Mouse (Mus musculus): ENCODE data around the gene Knstrn. TPM values are rescaled to one million over a fixed set of nuclear protein-coding genes. Genes with fewer than 3 reads are reported as not detected.

Gene Knstrn
- polyA plus RNA-seq (2012; rRNA removed), result 4.5 and 5.5 TPM in 2 replicates

DNA sequence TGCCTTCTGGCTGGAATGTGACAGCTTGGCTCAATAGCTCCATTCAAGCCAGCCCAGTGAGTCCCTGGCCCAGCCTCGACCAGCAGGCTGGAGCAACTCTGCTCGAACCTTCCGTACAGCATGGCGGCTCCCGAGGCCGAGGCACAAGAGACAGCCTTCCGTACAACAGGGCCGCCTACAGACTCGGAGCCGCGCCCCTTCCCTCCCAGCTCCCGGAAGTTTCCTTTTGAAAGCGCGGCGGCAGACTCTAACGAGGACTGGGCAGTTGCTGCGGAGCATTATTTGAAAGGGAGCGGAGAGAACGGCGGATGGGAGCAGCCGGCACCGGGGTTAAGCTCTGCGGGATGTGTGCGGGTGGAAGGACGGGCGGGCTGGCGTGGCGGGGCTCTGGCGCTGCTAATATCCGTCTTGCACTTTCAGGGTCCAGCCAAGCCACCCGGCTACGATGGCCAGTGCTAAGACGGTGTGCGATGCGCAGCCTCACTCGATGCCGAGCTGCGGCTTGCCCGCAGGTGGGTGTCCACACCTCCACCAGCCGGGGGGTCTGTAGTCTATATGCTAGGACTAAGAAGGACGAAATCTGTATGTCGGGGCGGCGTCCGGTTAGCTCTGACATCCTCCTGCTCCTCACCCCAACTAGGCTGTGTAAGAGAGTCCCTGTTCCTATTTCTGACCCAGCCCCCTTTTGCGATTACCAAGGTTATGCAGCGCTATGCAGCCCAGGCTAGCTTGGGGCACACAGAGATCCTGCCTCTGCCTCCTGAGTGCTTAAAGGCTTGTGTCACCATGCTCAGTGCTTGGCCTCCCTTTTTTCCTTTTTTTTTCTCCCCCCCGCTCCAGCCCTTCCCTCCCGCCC is at the start of gene Knstrn:
Gene Knstrn, plus strand, starts transcription at position 23 of the 856 bp plus-strand sequence.

GRCm38 (mm10) chr2:118772158-118772874 is 41.5 kb upstream of the Knstrn start, which contains the start of gene Phgr1:
Phgr1 (plus strand) TSS chr2:118772769.

GRCm38 (mm10) chr2:118779504-118780480 is 34.0 kb upstream of the Knstrn start, which contains the start of gene Disp2:
Disp2 (plus strand) TSS chr2:118779719.

GRCm38 (mm10) chr2:118861454-118862339 is 47.9 kb downstream of the Knstrn start, which contains the start of gene Ivd:
Ivd (plus strand) TSS chr2:118861954.

DNA sequence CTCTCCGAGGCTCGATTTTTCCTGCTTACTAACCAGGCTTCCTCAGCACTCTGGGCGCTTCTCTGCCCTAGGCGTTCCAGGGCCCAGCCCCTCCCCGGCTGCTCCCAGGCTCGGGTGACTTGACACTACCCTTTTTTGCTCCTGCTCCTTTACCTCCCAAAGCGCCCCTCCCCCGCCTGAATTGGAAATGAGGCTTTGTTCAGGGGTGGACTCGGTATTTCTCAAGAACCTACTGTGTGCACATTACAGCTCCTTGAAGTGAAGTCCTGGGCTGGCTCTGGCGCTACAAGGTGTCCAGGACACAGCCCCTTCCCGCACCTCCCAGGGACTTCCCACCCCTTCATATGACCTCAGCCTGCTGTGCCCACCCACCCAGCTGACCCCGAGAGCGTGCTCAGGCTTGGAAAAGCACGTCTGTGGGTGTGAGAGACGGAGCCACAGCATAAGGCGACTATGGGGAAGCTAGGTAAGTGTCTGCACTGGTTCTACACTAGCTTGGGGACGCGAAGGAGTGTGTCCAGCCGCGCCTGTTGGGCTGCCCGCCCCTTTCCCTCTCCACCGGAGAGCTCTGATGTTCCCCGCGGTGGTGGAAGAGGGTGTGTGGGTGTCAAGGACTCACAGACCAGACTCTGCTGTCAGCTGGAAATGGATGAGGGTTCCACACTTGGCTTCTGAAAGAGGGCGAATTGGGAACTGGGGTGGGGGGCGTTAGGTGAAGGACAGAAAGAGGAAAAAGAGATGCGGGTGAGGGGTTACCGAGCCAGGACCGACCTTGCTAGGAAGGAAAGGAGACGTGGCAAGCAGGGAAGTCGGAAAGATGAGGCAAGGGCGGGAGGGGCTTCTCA is 86.4 kb downstream of the Knstrn start, which contains the start of gene Bahd1:
Gene Bahd1, plus strand, starts transcription at position 397 of the 845 bp plus-strand sequence.

Other genes with a start within 250 kb of the Knstrn start
- 4.3 and 5.6 TPM in 2 replicates for gene Bub1b, start 215.8 kb upstream of the Knstrn start, polyA plus RNA-seq (2012; rRNA removed)
- gene Pak6, start 150.7 kb upstream of the Knstrn start, polyA plus RNA-seq (2012; rRNA removed), result 1.6 and 2.7 TPM in 2 replicates
- 0.32 and 0.48 TPM in 2 replicates for gene Ankrd63, start 110.0 kb upstream of the Knstrn start, polyA plus RNA-seq (2012; rRNA removed)
- gene Plcb2, start 85.6 kb upstream of the Knstrn start, polyA plus RNA-seq (2012; rRNA removed), result 3.3 and 3.6 TPM in 2 replicates
- gene Inafm2, start 68.2 kb upstream of the Knstrn start, polyA plus RNA-seq (2012; rRNA removed), result 22.1 and 26.4 TPM in 2 replicates
- 10.0 and 10.9 TPM in 2 replicates for gene Ccdc9b, start 51.3 kb upstream of the Knstrn start, polyA plus RNA-seq (2012; rRNA removed)
- gene Phgr1, start 41.2 kb upstream of the Knstrn start, polyA plus RNA-seq (2012; rRNA removed), result 11,514 and 14,950 TPM in 2 replicates
- 4.7 and 5.6 TPM in 2 replicates for gene Disp2, start 34.3 kb upstream of the Knstrn start, polyA plus RNA-seq (2012; rRNA removed)
- 43.7 and 57.2 TPM in 2 replicates for gene Ivd, start 48.0 kb downstream of the Knstrn start, polyA plus RNA-seq (2012; rRNA removed)
- gene Bahd1, start 86.4 kb downstream of the Knstrn start, polyA plus RNA-seq (2012; rRNA removed), result 27.5 and 31.1 TPM in 2 replicates
- gene Chst14, start 112.5 kb downstream of the Knstrn start, polyA plus RNA-seq (2012; rRNA removed), result 7.2 and 7.6 TPM in 2 replicates
- 12.2 and 16.1 TPM in 2 replicates for gene Ccdc32, start 215.4 kb downstream of the Knstrn start, polyA plus RNA-seq (2012; rRNA removed)
- gene Rpusd2, start 220.8 kb downstream of the Knstrn start, polyA plus RNA-seq (2012; rRNA removed), result 3.6 and 3.7 TPM in 2 replicates
- gene Knl1, start 233.1 kb downstream of the Knstrn start, polyA plus RNA-seq (2012; rRNA removed), result 0.27 and 0.31 TPM in 2 replicates